In the genomic region with DNA sequence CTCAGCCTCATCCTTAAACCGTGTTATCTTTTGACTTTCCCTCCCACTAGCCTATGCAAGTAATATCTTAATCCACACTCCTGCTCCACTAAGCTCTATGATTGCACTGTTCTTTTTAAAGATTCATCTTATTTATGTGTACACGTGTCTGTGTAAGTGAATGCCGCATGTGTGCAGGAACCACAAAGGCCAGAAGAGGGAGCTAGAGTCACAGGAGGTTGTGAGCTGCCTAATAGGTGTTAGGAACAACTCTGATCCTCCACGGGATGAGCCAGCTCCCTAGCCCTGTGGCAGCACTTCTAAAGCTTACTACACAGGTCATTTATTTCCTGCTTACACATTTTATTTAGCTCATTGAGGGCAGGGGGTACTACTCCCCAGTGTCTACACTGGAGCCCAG, we compare ENCODE assay signal across 9 mouse cellular contexts. TPM values are rescaled to one million over a fixed set of nuclear protein-coding genes. Genes with fewer than 3 reads are reported as not detected.
DNase-seq lines count a peak whose midpoint lies in the region; ATAC-seq and TF ChIP-seq lines count a peak whose summit lies in the region.
"Had no signal": no experiment of that assay in that cellular context is flagged by ENCODE, and none has a peak within 500 bp of the region (broad histone marks: within the 10 kb centered on the region; RNA-seq: fewer than 3 reads in every experiment).

No protein-coding gene starts in this region.

- DNase-seq in hindbrain, embryonic 10.5 days (ENCODE audit: low spot score), result peak; percentile 49
- DNase-seq in brain, adult 2 months (ENCODE audit: low read depth, low spot score), result peak; percentile 59
- DNase-seq in gastrocnemius, postnatal 36 days, result peak; percentile 42 to 51
- peak; percentile 78 for DNase-seq in liver, adult 2 months (ENCODE audit: extremely low read depth, low read depth, low spot score)
- peak; percentile 77 for DNase-seq in retina, postnatal 1 day
- no peak for DNase-seq in ovary, postnatal 36 days (ENCODE audit: low spot score)

- no peak overlapping the region for H3K4me2 ChIP-seq in hindbrain, embryonic 16.5 days (ENCODE audit: low read length)
- H3K4me2 ChIP-seq: midbrain, embryonic 12.5 days had no signal

- no peaks in the 10 kb centered on the region; the same call in 1 of the 2 replicates for H3K79me2 ChIP-seq in liver, adult 2 months (ENCODE audit: control insufficient read depth, insufficient read depth, low read length)

- H3K36me3 ChIP-seq in hindbrain, embryonic 10.5 days, result no peaks in the 10 kb centered on the region
- no peaks in the 10 kb centered on the region for H3K36me3 ChIP-seq in hindbrain, embryonic 16.5 days (ENCODE audit: control insufficient read depth, insufficient read depth, low read length)
- peaks cover 14% of the 10 kb centered on the region for H3K36me3 ChIP-seq in E14TG2a.4 (ENCODE audit: insufficient read depth, low read length)
- peaks cover 2% of the 10 kb centered on the region; the same call in 1 of the 2 replicates for H3K36me3 ChIP-seq in liver, adult 2 months (ENCODE audit: control insufficient read depth, insufficient read depth, low read length)
- H3K36me3 ChIP-seq: midbrain, embryonic 12.5 days had no signal

- H3K4me3 ChIP-seq in hindbrain, embryonic 10.5 days, result no peak overlapping the region
- H3K4me3 ChIP-seq in hindbrain, embryonic 16.5 days (ENCODE audit: low read length), result no peak overlapping the region
- no peak overlapping the region for H3K4me3 ChIP-seq in E14TG2a.4 (replicated peaks; ENCODE audit: low read length)
- no peak overlapping the region for H3K4me3 ChIP-seq in liver, adult 2 months (ENCODE audit: insufficient read depth, low read depth, low read length)
- H3K4me3 ChIP-seq: midbrain, embryonic 12.5 days had no signal

- peak; percentile 95 for TF ChIP-seq CTCF in E14TG2a.4 (conservative IDR thresholded peaks at IDR 0.05; ENCODE audit: low read length)
- TF ChIP-seq CTCF in liver, adult 2 months (IDR thresholded peaks at IDR 0.05; ENCODE audit: low read depth, low read length), result peak; percentile 77

- TF ChIP-seq POLR2A in liver, adult 2 months (IDR thresholded peaks at IDR 0.05; ENCODE audit: extremely low read depth, insufficient read depth, low read length), result no peak

- no peaks in the 10 kb centered on the region for H3K9me3 ChIP-seq in hindbrain, embryonic 10.5 days
- H3K9me3 ChIP-seq in hindbrain, embryonic 16.5 days (ENCODE audit: control insufficient read depth, low read length), result no peaks in the 10 kb centered on the region
- no peaks in the 10 kb centered on the region for H3K9me3 ChIP-seq in E14TG2a.4 (ENCODE audit: low read length)
- H3K9me3 ChIP-seq: midbrain, embryonic 12.5 days had no signal

- H3K4me1 ChIP-seq in hindbrain, embryonic 10.5 days (replicated peaks), result peaks cover 27% of the 10 kb centered on the region
- H3K4me1 ChIP-seq in hindbrain, embryonic 16.5 days (ENCODE audit: control insufficient read depth, insufficient read depth, low read depth, low read length), result no peaks in the 10 kb centered on the region
- H3K4me1 ChIP-seq in E14TG2a.4 (replicated peaks; ENCODE audit: low read depth, low read length), result peaks cover 39% of the 10 kb centered on the region
- peaks cover 20% of the 10 kb centered on the region for H3K4me1 ChIP-seq in liver, adult 2 months (ENCODE audit: control insufficient read depth, insufficient read depth, low read length)

- no peak overlapping the region for H3K9ac ChIP-seq in hindbrain, embryonic 16.5 days (ENCODE audit: low read depth, low read length)
- H3K9ac ChIP-seq in liver, adult 2 months (ENCODE audit: low read depth, low read length), result no peak overlapping the region
- H3K9ac ChIP-seq: midbrain, embryonic 12.5 days had no signal

- no peak overlapping the region for H3K27ac ChIP-seq in hindbrain, embryonic 10.5 days
- H3K27ac ChIP-seq in hindbrain, embryonic 16.5 days (ENCODE audit: low read depth, low read length), result no peak overlapping the region
- no peak overlapping the region for H3K27ac ChIP-seq in liver, adult 2 months (replicated peaks; ENCODE audit: insufficient read depth, low read depth, low read length)
- H3K27ac ChIP-seq: midbrain, embryonic 12.5 days had no signal

- ATAC-seq in hindbrain, embryonic 16.5 days, result no peak

- 57% methylated on average over 4 of the region's 4 CpGs for WGBS in hindbrain, embryonic 10.5 days
- WGBS in hindbrain, embryonic 16.5 days, result 52% methylated on average over 4 of the region's 4 CpGs
- WGBS in liver, adult 2 months, result 54% methylated on average over 4 of the region's 4 CpGs

- intact Hi-C loops in gastrocnemius, postnatal 36 days (cut with DNase I), result no loop called here

- no peaks in the 10 kb centered on the region for H3K27me3 ChIP-seq in hindbrain, embryonic 10.5 days (ENCODE audit: insufficient read depth, poor library complexity, severe bottlenecking)
- no peaks in the 10 kb centered on the region for H3K27me3 ChIP-seq in hindbrain, embryonic 16.5 days (replicated peaks; ENCODE audit: control insufficient read depth, insufficient read depth, low read length)
- no peaks in the 10 kb centered on the region for H3K27me3 ChIP-seq in E14TG2a.4 (ENCODE audit: insufficient read depth, low read length)
- no peaks in the 10 kb centered on the region for H3K27me3 ChIP-seq in liver, adult 2 months (ENCODE audit: control insufficient read depth, insufficient read depth, low read length)
- H3K27me3 ChIP-seq: midbrain, embryonic 12.5 days had no signal

RNA-seq across cellular contexts. Expression of a gene that starts 38.4 kb away (rescaled TPM):
- 43.2 and 44.1 TPM in 2 replicates for polyA plus RNA-seq in hindbrain, embryonic 10.5 days (2016; fragmentation: Nextera tagmentation; extraction: Ambion mirVana)
- 20.9 and 22.1 TPM in 2 replicates for polyA plus RNA-seq in hindbrain, embryonic 16.5 days (2015; fragmentation: Nextera tagmentation; extraction: Ambion mirVana)
- 10 to 100 TPM; 17.4 to 19.5 TPM for total RNA-seq in gastrocnemius, postnatal 36 days (2021)
- total RNA-seq in liver, adult 2 months (2014; rRNA removed), result 15.4 TPM in 2 replicates
- 6.1 and 8.0 TPM in 2 replicates for polyA plus RNA-seq in liver, adult 2 months (2012; rRNA removed)

RNA-seq across cellular contexts. Expression of a gene that starts 51.7 kb away (rescaled TPM):
- polyA plus RNA-seq in hindbrain, embryonic 10.5 days (2016; fragmentation: Nextera tagmentation; extraction: Ambion mirVana), result 7.4 and 11.0 TPM in 2 replicates
- polyA plus RNA-seq in hindbrain, embryonic 16.5 days (2015; fragmentation: Nextera tagmentation; extraction: Ambion mirVana), result 3.7 and 3.9 TPM in 2 replicates
- 1 to 10 TPM; 5.6 to 9.7 TPM for total RNA-seq in gastrocnemius, postnatal 36 days (2021)
- total RNA-seq in liver, adult 2 months (2014; rRNA removed), result 10.6 and 12.5 TPM in 2 replicates
- 11.7 and 12.7 TPM in 2 replicates for polyA plus RNA-seq in liver, adult 2 months (2012; rRNA removed)

RNA-seq across cellular contexts. Expression of a gene that starts 55.2 kb away (rescaled TPM):
- 31.6 and 35.8 TPM in 2 replicates for polyA plus RNA-seq in hindbrain, embryonic 10.5 days (2016; fragmentation: Nextera tagmentation; extraction: Ambion mirVana)
- 27.5 and 27.9 TPM in 2 replicates for polyA plus RNA-seq in hindbrain, embryonic 16.5 days (2015; fragmentation: Nextera tagmentation; extraction: Ambion mirVana)
- total RNA-seq in gastrocnemius, postnatal 36 days (2021), result 10 to 100 TPM; 12.3 to 17.9 TPM
- 7.8 and 9.1 TPM in 2 replicates for total RNA-seq in liver, adult 2 months (2014; rRNA removed)
- 4.3 TPM in 2 replicates for polyA plus RNA-seq in liver, adult 2 months (2012; rRNA removed)

RNA-seq across cellular contexts. Expression of a gene that starts 55.2 kb away (rescaled TPM):
- polyA plus RNA-seq in hindbrain, embryonic 10.5 days (2016; fragmentation: Nextera tagmentation; extraction: Ambion mirVana), result 0.37 and 0.41 TPM in 2 replicates
- polyA plus RNA-seq in hindbrain, embryonic 16.5 days (2015; fragmentation: Nextera tagmentation; extraction: Ambion mirVana), result 0.20 and 0.49 TPM in 2 replicates
- under 1 TPM in 1 of 2 experiments, not detected in 1; 0.12 TPM for total RNA-seq in gastrocnemius, postnatal 36 days (2021)
- total RNA-seq in liver, adult 2 months (2014; rRNA removed), result 0.87 and 1.2 TPM in 2 replicates
- polyA plus RNA-seq in liver, adult 2 months (2012; rRNA removed), result 0.07 and 0.16 TPM in 2 replicates
